Mouse (Mus musculus): ENCODE results near the gene Cnpy1. TPM values are rescaled to one million over a fixed set of nuclear protein-coding genes. Genes with fewer than 3 reads are reported as not detected.

The Cnpy1 gene
- polyA plus RNA-seq, 1 experiment from 2014 or later: 34.3 TPM

- Histone ChIP-seq H3K27me3 (ENCODE audit: control insufficient read depth, insufficient read depth, low read depth, low read length) (peaks cover 47% of the 10 kb centered on the region), H3K9ac (ENCODE audit: low read depth, low read length) (no peak overlapping the region), H3K9me3 (replicated peaks; ENCODE audit: control insufficient read depth, low read length, poor library complexity, severe bottlenecking) (no peaks in the 10 kb centered on the region), H3K36me3 (ENCODE audit: control insufficient read depth, insufficient read depth, low read length) (no peaks in the 10 kb centered on the region), H3K4me3 (ENCODE audit: low read depth, low read length) (peak overlapping the region; percentile 18), H3K4me1 (ENCODE audit: control insufficient read depth, insufficient read depth, low read length) (peaks cover 6% of the 10 kb centered on the region), H3K27ac (ENCODE audit: low read length) (no peak overlapping the region; the same call in 1 of the 2 replicates), H3K4me2 (ENCODE audit: low read length) (peak overlapping the region; percentile 51)
- ATAC-seq: peak; percentile 81
- WGBS: under 1% methylated on average over 31 of the region's 31 CpGs
Measured at GRCm38 (mm10) chr5:28158308-28159071, 87.1 kb downstream of the Cnpy1 start.

- H3K4me1 ChIP-seq (ENCODE audit: control insufficient read depth, insufficient read depth, low read length): peaks cover 6% of the 10 kb centered on the region
- H3K4me2 ChIP-seq (ENCODE audit: low read length): peak overlapping the region; percentile 51
- ATAC-seq: no peak
- H3K27ac ChIP-seq (ENCODE audit: low read length): no peak overlapping the region
- peak overlapping the region; percentile 18 for H3K4me3 ChIP-seq (ENCODE audit: low read depth, low read length)
- H3K9ac ChIP-seq (ENCODE audit: low read depth, low read length): no peak overlapping the region
- no peaks in the 10 kb centered on the region for H3K36me3 ChIP-seq (ENCODE audit: control insufficient read depth, insufficient read depth, low read length)
- H3K9me3 ChIP-seq (replicated peaks; ENCODE audit: control insufficient read depth, low read length, poor library complexity, severe bottlenecking): no peaks in the 10 kb centered on the region
- WGBS: 3% methylated on average over 17 of the region's 17 CpGs
- peaks cover 46% of the 10 kb centered on the region for H3K27me3 ChIP-seq (ENCODE audit: control insufficient read depth, insufficient read depth, low read depth, low read length)
Measured at GRCm38 (mm10) chr5:28157781-28158180, 87.8 kb downstream of the Cnpy1 start.

DNA sequence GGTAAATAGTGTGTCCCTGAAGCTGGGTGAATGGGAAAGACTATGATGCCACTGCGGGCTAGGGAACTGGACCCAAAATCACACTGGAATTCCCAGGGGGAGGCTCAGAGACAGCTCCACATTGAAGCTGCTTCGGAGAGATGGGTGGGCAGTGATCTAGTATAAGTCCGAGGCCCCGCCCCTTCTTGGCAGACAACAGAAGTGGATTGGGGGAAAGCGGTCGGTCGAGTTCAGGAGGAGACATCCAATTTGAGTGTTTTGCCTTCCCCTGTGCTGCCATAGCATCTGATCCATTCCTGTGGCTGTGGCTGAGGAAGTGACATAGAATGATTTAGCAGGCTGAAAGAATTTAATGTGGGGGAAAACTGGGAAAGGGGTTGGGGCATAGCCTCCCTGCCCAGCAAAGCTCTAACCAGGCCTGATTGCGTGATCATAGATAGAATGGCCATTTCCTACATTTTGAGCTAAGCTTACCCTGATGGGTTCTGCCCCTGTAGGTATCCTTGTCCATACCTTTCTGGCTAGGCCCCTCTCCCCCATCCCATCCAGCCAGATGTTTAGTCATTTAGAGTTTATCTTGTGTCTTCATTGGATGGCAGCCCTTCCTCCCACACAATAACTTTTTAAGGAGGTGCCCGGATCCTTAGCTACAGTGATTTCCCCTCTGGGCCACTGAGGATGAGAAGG, 88.4 kb downstream of the Cnpy1 start:
- WGBS: 6% methylated on average over 9 of the region's 9 CpGs
- no peak for ATAC-seq
- H3K27me3 ChIP-seq (ENCODE audit: control insufficient read depth, insufficient read depth, low read depth, low read length): peaks cover 46% of the 10 kb centered on the region

More for the DNA sequence above, 88.4 kb downstream of the Cnpy1 start:
- Histone ChIP-seq H3K9me3 (replicated peaks; ENCODE audit: control insufficient read depth, low read length, poor library complexity, severe bottlenecking) (no peaks in the 10 kb centered on the region), H3K4me1 (ENCODE audit: control insufficient read depth, insufficient read depth, low read length) (peaks cover 6% of the 10 kb centered on the region), H3K9ac (ENCODE audit: low read depth, low read length) (no peak overlapping the region), H3K4me2 (ENCODE audit: low read length) (peak overlapping the region; percentile 51), H3K36me3 (ENCODE audit: control insufficient read depth, insufficient read depth, low read length) (no peaks in the 10 kb centered on the region), H3K27ac (ENCODE audit: low read length) (no peak overlapping the region), H3K4me3 (ENCODE audit: low read depth, low read length) (no peak overlapping the region)

Other genes starting within 250 kb of the Cnpy1 start
- 83.3 and 94.0 TPM in 2 replicates for gene Insig1, start 174.4 kb downstream of the Cnpy1 start, polyA plus RNA-seq (2015; fragmentation: Nextera tagmentation; extraction: Ambion mirVana)
- gene En2, start 80.1 kb downstream of the Cnpy1 start, polyA plus RNA-seq (2015; fragmentation: Nextera tagmentation; extraction: Ambion mirVana): 0.55 and 0.72 TPM in 2 replicates
- gene Rbm33, start 71.3 kb upstream of the Cnpy1 start, polyA plus RNA-seq (2015; fragmentation: Nextera tagmentation; extraction: Ambion mirVana): 14.1 and 17.5 TPM in 2 replicates
- 0.83 and 1.0 TPM in 2 replicates for gene Shh, start 221.4 kb upstream of the Cnpy1 start, polyA plus RNA-seq (2015; fragmentation: Nextera tagmentation; extraction: Ambion mirVana)

Measured in midbrain, embryonic 16.5 days (tissue).